Mouse (Mus musculus) monocyte, adult 5-6 weeks (primary cell): ENCODE measurements around the gene Sgcg. TPM values are rescaled to one million over a fixed set of nuclear protein-coding genes. Genes with fewer than 3 reads are reported as not detected.

Source experiments
- ATAC-seq: fragments of 153-309, 156-312 bp; replicated peaks from 2 replicates; pipeline ENCODE4 v1.8.0; 2017; ENCODE audit warnings: mild to moderate bottlenecking; ENCODE audit not compliant: low TSS enrichment, insufficient number of reproducible peaks, severe bottlenecking, poor library complexity, low FRiP score
- total RNA-seq: library from RNA; stranded (forward); fragments of 200-1000, 200-491, 200-594 nt; gene quantifications from 3 replicates; pipeline ENCODE4 v1.2.3, GENCODE M21; 2017

Gene Sgcg
- total RNA-seq, result not detected in 3 replicates

DNA sequence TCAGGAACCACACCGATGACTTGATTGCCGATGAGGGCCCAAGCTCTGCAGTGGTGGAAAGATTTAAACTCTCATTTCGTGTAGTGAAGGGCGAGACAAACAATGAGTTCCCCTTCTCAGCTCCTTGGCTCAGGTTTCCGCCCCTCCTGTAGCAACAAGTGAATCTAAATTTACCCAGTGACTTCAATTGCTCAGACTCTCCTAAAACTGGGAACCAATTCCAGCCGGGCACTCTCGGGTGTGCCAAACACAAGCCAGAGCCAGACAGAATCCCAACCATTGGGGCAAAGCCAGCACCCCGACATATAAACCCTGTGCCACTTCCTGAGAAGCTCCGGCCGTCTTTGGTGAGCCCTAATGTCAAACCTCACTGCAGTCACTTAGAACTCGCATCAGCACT is at the start of gene Sgcg:
Sgcg (minus strand) TSS at position 139 of the 400 bp plus-strand sequence.
- no peak for ATAC-seq

DNA sequence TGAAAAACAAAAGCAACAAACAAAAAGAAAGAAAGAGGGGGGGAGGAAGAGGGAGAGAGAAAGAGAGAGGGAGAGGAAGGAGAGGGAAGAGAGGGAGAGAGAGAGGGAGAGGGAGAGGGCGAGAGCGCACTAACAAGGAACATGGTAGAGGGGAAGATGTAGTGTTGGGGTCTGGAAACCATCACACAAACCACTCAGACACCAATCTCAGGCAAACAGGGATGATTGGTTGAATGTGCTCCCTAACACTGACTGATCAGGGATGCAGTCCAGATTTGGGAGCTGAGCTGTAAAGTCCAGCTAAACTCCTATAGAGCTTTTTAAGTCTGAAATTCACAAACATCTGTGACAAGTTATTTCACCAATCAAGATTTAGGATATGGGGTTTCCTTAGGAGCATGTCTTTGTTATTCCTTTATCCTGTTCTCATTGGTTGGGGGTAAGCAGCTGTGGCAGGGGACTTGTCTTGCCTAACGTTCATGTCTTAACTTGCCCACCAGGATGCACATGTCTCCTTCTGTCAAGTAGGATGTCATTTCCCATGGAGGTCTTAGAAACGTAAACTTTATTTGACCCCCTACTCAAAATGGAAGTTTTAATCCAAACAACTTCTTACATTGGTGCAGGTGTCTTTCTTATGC is 45.8 kb upstream of the Sgcg start:
- ATAC-seq, result no peak

DNA sequence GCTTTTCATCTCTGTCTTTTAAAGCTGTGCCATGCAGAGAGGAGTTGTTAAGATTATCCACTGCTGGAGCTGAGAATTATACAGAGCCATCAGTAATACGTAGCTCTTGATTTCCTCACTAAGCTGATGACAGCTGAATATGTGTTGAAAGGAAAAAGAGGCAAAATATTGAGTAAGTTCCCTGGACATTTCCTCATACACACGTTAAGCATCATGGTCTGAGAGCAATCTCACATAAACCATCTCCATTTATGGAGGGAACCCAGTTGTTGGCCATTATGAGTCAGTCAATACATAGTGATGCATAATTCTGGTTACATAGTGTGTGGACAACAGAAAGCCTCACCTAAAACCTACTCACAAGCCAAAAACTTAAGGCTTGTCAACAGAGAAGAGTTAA is 44.1 kb upstream of the Sgcg start:
- ATAC-seq, result 0 out of 2 replicates have a peak, but pooled peaks have one; percentile 25

DNA sequence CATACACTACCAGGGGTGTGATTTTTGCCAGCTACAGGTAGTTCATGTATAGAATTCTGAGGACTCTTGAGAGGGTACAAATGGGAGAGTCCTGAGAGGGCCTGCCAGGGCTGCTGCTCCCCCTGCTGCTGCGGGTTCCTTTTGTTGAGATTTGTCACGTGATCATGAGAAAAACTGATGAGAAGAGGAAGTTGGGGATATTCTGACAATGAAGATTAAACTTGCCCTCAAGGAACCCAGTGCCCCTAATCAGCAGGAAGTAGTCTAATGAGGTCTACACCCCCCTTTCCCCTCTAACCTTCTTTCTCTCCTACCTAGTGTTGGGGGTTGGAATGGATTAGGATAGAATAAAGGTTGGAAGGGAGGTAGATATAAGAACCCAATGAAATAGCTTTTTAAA is 43.0 kb upstream of the Sgcg start:
- no peak for ATAC-seq

DNA sequence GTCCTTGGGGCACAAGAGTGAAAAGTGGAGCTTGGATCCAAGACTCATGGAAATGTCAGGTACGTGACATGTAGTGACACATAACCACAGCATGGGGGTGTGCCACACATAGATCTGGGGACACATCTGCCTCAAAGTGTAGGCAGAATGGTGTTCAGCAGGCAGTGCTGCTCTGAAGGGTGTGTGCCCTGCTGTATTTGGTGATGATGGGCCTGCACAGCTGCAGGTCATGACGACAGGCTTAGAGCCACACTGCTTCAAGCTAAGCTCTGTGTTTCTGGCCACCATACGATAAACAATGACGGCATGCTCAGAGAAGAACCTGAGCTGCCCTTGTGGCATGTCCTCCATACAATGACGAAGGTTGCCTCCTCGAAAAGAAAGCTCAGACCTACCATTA is 41.5 kb upstream of the Sgcg start:
- ATAC-seq, result no peak

- no peak for ATAC-seq
Measured at GRCm38 (mm10) chr14:61294738-61295079, 36.4 kb upstream of the Sgcg start.

- ATAC-seq, result peak; percentile 72; the same call in 1 of the 2 replicates
Measured at GRCm38 (mm10) chr14:61293884-61294737, 35.8 kb upstream of the Sgcg start.

DNA sequence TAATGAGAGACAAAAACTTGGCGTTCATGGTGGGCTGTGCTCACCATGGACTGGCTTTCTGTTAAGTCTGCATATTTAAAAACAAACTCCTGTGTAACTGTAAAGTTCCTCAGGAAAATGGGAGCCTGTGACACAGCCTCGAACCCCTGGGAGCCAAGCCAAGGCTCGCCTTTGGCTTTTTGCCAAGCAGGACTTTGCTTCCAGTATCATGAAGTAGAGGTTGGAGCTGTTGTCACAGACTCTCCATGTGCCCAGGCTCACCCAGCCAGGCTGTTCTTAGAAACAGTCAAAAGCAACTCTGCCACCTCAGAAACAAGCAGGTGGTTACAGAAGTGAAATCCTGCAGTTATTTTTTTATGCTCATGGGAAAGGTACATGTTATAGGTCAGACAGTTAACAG is 32.4 kb upstream of the Sgcg start:
- ATAC-seq, result no peak

- ATAC-seq, result peak; percentile 50
Measured at GRCm38 (mm10) chr14:61288606-61289286, 30.5 kb upstream of the Sgcg start.

- no peak for ATAC-seq
Measured at GRCm38 (mm10) chr14:61278676-61279300, 20.5 kb upstream of the Sgcg start.

- no peak for ATAC-seq
Measured at GRCm38 (mm10) chr14:61277285-61277684, 19.0 kb upstream of the Sgcg start.

DNA sequence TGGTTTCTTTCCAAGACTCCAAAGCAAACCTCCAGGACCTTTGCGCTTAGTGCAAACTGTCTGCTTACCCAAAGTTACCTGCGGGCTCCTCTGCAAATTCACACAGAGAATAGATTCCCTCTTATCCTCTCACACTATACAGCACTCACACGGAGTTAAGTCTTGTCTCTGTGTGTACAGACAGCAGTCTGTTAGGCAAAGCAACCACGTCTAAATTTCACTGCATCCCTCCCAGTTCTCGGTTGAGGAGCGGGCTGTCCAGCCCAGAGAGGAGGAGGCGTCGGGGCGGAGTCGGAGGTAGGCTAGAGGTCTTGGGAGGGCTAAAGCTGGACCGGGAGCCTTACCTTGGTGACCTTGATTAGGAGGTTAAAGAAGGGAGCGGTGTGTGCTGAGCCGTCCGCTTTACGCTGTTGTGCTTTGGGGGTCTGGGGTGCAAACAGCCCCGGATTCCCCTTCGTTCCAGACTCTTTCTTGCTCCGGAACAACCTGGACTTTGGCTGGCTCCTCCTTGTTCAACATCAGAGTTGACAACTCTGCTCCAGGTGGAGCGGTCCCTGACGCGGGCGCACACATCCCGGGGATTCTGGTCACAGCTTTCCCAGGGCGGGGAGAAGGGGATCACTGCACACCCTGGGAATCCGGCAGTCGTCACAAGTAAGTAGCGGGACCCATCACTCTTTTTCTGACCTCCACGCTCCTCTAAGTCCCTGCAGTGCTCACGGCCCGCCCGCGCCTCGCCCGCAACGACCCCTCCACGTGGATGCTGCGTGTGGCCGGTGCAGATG is 16.3 kb upstream of the Sgcg start:
- ATAC-seq, result no peak

GRCm38 (mm10) chr14:61267908-61268475 is 9.7 kb upstream of the Sgcg start:
- no peak for ATAC-seq

GRCm38 (mm10) chr14:61259084-61259483 is 794 bp upstream of the Sgcg start:
- ATAC-seq, result no peak

- no peak for ATAC-seq
Measured at GRCm38 (mm10) chr14:61252596-61253388, 5.5 kb downstream of the Sgcg start.

- no peak for ATAC-seq
Measured at GRCm38 (mm10) chr14:61246444-61246843, 11.8 kb downstream of the Sgcg start.

DNA sequence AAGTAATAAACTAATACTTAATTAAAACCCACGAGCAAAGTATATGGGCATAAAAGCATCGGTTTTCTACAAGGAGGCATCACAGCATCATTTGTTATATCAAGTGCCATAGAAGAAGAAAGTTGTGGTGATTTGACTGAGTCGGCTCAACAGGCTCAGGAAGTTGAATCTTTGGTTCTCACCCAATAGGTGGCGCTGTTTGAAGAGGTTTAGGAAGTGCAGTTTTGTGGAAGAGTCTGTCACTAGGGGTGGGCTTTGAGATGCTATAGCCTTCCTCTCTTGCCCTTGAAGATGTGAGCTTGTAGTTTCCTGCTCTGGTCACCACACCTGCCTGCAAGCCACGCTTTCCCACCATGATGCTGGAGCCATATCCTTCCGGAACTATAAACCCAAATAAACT is 15.7 kb downstream of the Sgcg start:
- no peak for ATAC-seq
